ENCODE assay signal across 21 mouse cellular contexts in genomic region chr13:97953526-97953925, GRCm38 (mm10).
DNase-seq lines count a peak whose midpoint lies in the region; ATAC-seq and TF ChIP-seq lines count a peak whose summit lies in the region.
"Had no signal": no experiment of that assay in that cellular context is flagged by ENCODE, and none has a peak within 500 bp of the region (broad histone marks: within the 10 kb centered on the region; RNA-seq: fewer than 3 reads in every experiment).

No protein-coding gene starts in this region.

- peak; percentile 69 for DNase-seq in midbrain, embryonic 11.5 days (ENCODE audit: low spot score, missing footprints)
- DNase-seq in midbrain, embryonic 14.5 days = no peak
- peak; percentile 63 for DNase-seq in R1 (ENCODE audit: low read depth, low spot score)
- DNase-seq in ovary, postnatal 14 days (ENCODE audit: low spot score) = no peak
- DNase-seq in hindbrain, postnatal 0 days (ENCODE audit: low spot score) = no peak
- DNase-seq: adrenal gland, adult 8-10 months; adrenal gland, postnatal 14 days; adrenal gland, postnatal 36 days; cerebellum, adult 11-12 months; cerebellum, adult 2 months; cerebellum, adult 9-10 months; cerebellum, postnatal 10 days; cerebellum, postnatal 25 days had no signal

- H3K27me3 ChIP-seq in midbrain, embryonic 11.5 days (ENCODE audit: control insufficient read depth, insufficient read depth, low read length) = no peaks in the 10 kb centered on the region
- no peaks in the 10 kb centered on the region for H3K27me3 ChIP-seq in midbrain, embryonic 14.5 days (ENCODE audit: control insufficient read depth, insufficient read depth, low read length)
- no peaks in the 10 kb centered on the region for H3K27me3 ChIP-seq in hindbrain, postnatal 0 days (ENCODE audit: insufficient read depth, low read length)
- H3K27me3 ChIP-seq: embryonic facial prominence, embryonic 12.5 days; forebrain, embryonic 13.5 days; forebrain, embryonic 15.5 days; Patski had no signal

- no peaks in the 10 kb centered on the region for H3K9me3 ChIP-seq in midbrain, embryonic 11.5 days (ENCODE audit: control insufficient read depth, low read length)
- H3K9me3 ChIP-seq in midbrain, embryonic 14.5 days (ENCODE audit: control insufficient read depth, low read length) = no peaks in the 10 kb centered on the region
- H3K9me3 ChIP-seq in hindbrain, postnatal 0 days (ENCODE audit: low read length) = no peaks in the 10 kb centered on the region
- H3K9me3 ChIP-seq: embryonic facial prominence, embryonic 10.5 days; embryonic facial prominence, embryonic 12.5 days; forebrain, embryonic 13.5 days; forebrain, embryonic 15.5 days; G1E had no signal

- H3K9ac ChIP-seq in midbrain, embryonic 11.5 days (ENCODE audit: low read length) = no peak overlapping the region
- H3K9ac ChIP-seq in midbrain, embryonic 14.5 days (replicated peaks; ENCODE audit: low read length) = no peak overlapping the region
- no peak overlapping the region for H3K9ac ChIP-seq in hindbrain, postnatal 0 days (replicated peaks; ENCODE audit: low read length)
- H3K9ac ChIP-seq: embryonic facial prominence, embryonic 12.5 days; forebrain, embryonic 13.5 days; forebrain, embryonic 15.5 days; forebrain, postnatal 0 days had no signal

- no peak overlapping the region for H3K4me3 ChIP-seq in midbrain, embryonic 11.5 days (ENCODE audit: low read depth, low read length)
- no peak overlapping the region for H3K4me3 ChIP-seq in midbrain, embryonic 14.5 days (replicated peaks; ENCODE audit: low read depth, low read length)
- no peak overlapping the region for H3K4me3 ChIP-seq in hindbrain, postnatal 0 days (ENCODE audit: low read length)
- H3K4me3 ChIP-seq: embryonic facial prominence, embryonic 10.5 days; embryonic facial prominence, embryonic 12.5 days; forebrain, embryonic 13.5 days; forebrain, embryonic 15.5 days had no signal

- WGBS in midbrain, embryonic 11.5 days = 84% methylated on average over 19 of the region's 19 CpGs
- WGBS in midbrain, embryonic 14.5 days = 79% methylated on average over 19 of the region's 19 CpGs
- WGBS in hindbrain, postnatal 0 days = 91% methylated on average over 19 of the region's 19 CpGs

- ATAC-seq in midbrain, embryonic 11.5 days (ENCODE audit: low FRiP score) = no peak
- ATAC-seq in midbrain, embryonic 14.5 days (ENCODE audit: low FRiP score, low TSS enrichment) = no peak
- ATAC-seq in hindbrain, postnatal 0 days = no peak
- ATAC-seq: activated CD4-positive, CD25-positive, alpha-beta regulatory T cell, adult 4 months; forebrain, embryonic 13.5 days; forebrain, embryonic 15.5 days; forebrain, postnatal 0 days; Patski had no signal

- H3K27ac ChIP-seq in midbrain, embryonic 11.5 days (ENCODE audit: low read depth, low read length) = no peak overlapping the region
- H3K27ac ChIP-seq in midbrain, embryonic 14.5 days (replicated peaks; ENCODE audit: low read depth, low read length) = no peak overlapping the region
- no peak overlapping the region for H3K27ac ChIP-seq in hindbrain, postnatal 0 days
- H3K27ac ChIP-seq: embryonic facial prominence, embryonic 10.5 days; embryonic facial prominence, embryonic 12.5 days; forebrain, embryonic 13.5 days had no signal

- H3K4me1 ChIP-seq in midbrain, embryonic 11.5 days (ENCODE audit: control insufficient read depth, insufficient read depth, low read length) = peaks cover 7% of the 10 kb centered on the region; the same call in 1 of the 2 replicates
- peaks cover 6% of the 10 kb centered on the region; the same call in 1 of the 2 replicates for H3K4me1 ChIP-seq in midbrain, embryonic 14.5 days (ENCODE audit: control insufficient read depth, insufficient read depth, low read length)
- 0 out of 2 replicates have a peak, but pooled peaks cover 8% of the 10 kb centered on the region for H3K4me1 ChIP-seq in hindbrain, postnatal 0 days (ENCODE audit: insufficient read depth, low read length)
- H3K4me1 ChIP-seq: embryonic facial prominence, embryonic 12.5 days had no signal

- H3K4me2 ChIP-seq in midbrain, embryonic 11.5 days = no peak overlapping the region
- no peak overlapping the region for H3K4me2 ChIP-seq in midbrain, embryonic 14.5 days (ENCODE audit: low read length)
- H3K4me2 ChIP-seq in hindbrain, postnatal 0 days (ENCODE audit: low read depth, low read length) = no peak overlapping the region
- H3K4me2 ChIP-seq: embryonic facial prominence, embryonic 12.5 days; forebrain, embryonic 13.5 days; forebrain, embryonic 15.5 days had no signal

- TF ChIP-seq CTCF in hindbrain, postnatal 0 days (IDR thresholded peaks at IDR 0.05; ENCODE audit: low read depth) = no peak

- no peaks in the 10 kb centered on the region for H3K36me3 ChIP-seq in midbrain, embryonic 11.5 days (ENCODE audit: control insufficient read depth, insufficient read depth, low read length)
- no peaks in the 10 kb centered on the region for H3K36me3 ChIP-seq in midbrain, embryonic 14.5 days (ENCODE audit: control insufficient read depth, insufficient read depth, low read length)
- no peaks in the 10 kb centered on the region for H3K36me3 ChIP-seq in hindbrain, postnatal 0 days (ENCODE audit: insufficient read depth, low read length)
- H3K36me3 ChIP-seq: embryonic facial prominence, embryonic 12.5 days; forebrain, embryonic 15.5 days; G1E had no signal

Comparison
In these comparisons a context has a peak if more than half of its experiments do, and no peak if none do; other contexts are left out.
1. DNase-seq: peak in midbrain, embryonic 11.5 days (single experiment) and R1 (single experiment); none in midbrain, embryonic 14.5 days (single experiment), ovary, postnatal 14 days (single experiment) and hindbrain, postnatal 0 days (single experiment).